Mouse (Mus musculus) CD4-positive, CD25-positive, alpha-beta regulatory T cell, adult 4 months (primary cell): ENCODE data around the gene Rnf25. TPM values are rescaled to one million over a fixed set of nuclear protein-coding genes. Genes with fewer than 3 reads are reported as not detected.

Experiments
- polyA plus RNA-seq, 2 experiments: library from polyadenylated mRNA; unstranded; fragments of 100-300 nt; shearing (Covaris generic); gene quantifications; one replicate each; pipeline ENCODE4 v1.2.1; 2017

Gene Rnf25
- polyA plus RNA-seq, 2 experiments from 2014 or later = 19.7 to 31.9 TPM

Other genes starting within 250 kb of the Rnf25 start
- under 1 TPM in 1 of 2 experiments, not detected in 1; 0.29 TPM for gene Catip, start 239.3 kb downstream of the Rnf25 start, polyA plus RNA-seq
- gene Slc11a1, start 226.2 kb downstream of the Rnf25 start, polyA plus RNA-seq = 1 to 10 TPM in 1 of 2 experiments, under 1 TPM in 1; 0.78 to 4.0 TPM
- gene Ctdsp1, start 209.9 kb downstream of the Rnf25 start, polyA plus RNA-seq = 10 to 100 TPM; 39.8 to 48.3 TPM
- gene Vil1, start 192.0 kb downstream of the Rnf25 start, polyA plus RNA-seq = under 1 TPM; 0.23 to 0.33 TPM
- 10 to 100 TPM; 46.3 to 48.5 TPM for gene Cnot9, start 95.3 kb downstream of the Rnf25 start, polyA plus RNA-seq
- 1 to 10 TPM; 1.7 to 2.2 TPM for gene Plcd4, start 58.5 kb downstream of the Rnf25 start, polyA plus RNA-seq
- gene Usp37, start 57.1 kb downstream of the Rnf25 start, polyA plus RNA-seq = 10 to 100 TPM; 30.4 to 38.5 TPM
- gene Zfp142, start 13.2 kb downstream of the Rnf25 start, polyA plus RNA-seq = 10 to 100 TPM in 1 of 2 experiments, 1 to 10 TPM in 1; 7.2 to 16.2 TPM
- 10 to 100 TPM; 16.0 to 18.4 TPM for gene Bcs1l, start 13.1 kb downstream of the Rnf25 start, polyA plus RNA-seq
- gene Stk36, start within 50 bp of the Rnf25 start, polyA plus RNA-seq = not detected
- gene Ttll4, start 60.3 kb upstream of the Rnf25 start, polyA plus RNA-seq = 10 to 100 TPM; 12.5 to 17.7 TPM
- not detected for gene Cyp27a1, start 112.2 kb upstream of the Rnf25 start, polyA plus RNA-seq
- gene Prkag3, start 147.8 kb upstream of the Rnf25 start, polyA plus RNA-seq = not detected
- not detected for gene Wnt6, start 170.5 kb upstream of the Rnf25 start, polyA plus RNA-seq
- under 1 TPM; 0.13 to 0.48 TPM for gene Wnt10a, start 190.1 kb upstream of the Rnf25 start, polyA plus RNA-seq